Mouse (Mus musculus) heart, embryonic 14.5 days (tissue): ENCODE results near the gene Fancc. TPM values are rescaled to one million over a fixed set of nuclear protein-coding genes. Genes with fewer than 3 reads are reported as not detected.

ENCODE experiments used
- ATAC-seq: fragments of 200-750 bp; cut with Nextera tagmentation; 2 replicates; pipeline ENCODE4 v1.8.0; 2017; ENCODE audit warnings: low read depth, moderate TSS enrichment; ENCODE audit not compliant: insufficient number of reproducible peaks, insufficient read depth, low FRiP score
- H3K27ac ChIP-seq, 2 experiments: fragments of 200-500 bp in 1 of 2; fragments of 300-500 bp in 1 of 2; sonication (generic) in 1 of 2; replicated peaks in 1 of 2; 2 replicates each; pipeline ENCODE4 v1.5.1; 2012 to 2014; ENCODE audit warnings: low read depth in 2 of 2, low read length in 2 of 2, control low read depth in 1 of 2, mild to moderate bottlenecking in 1 of 2, mixed read lengths in 1 of 2; ENCODE audit not compliant: control insufficient read depth in 1 of 2, insufficient read depth in 1 of 2
- H3K27me3 ChIP-seq: fragments of 300-500 bp; sonication (generic); 2 replicates; pipeline ENCODE4 v1.6.1; 2014; ENCODE audit warnings: mild to moderate bottlenecking, low read length, control low read depth; ENCODE audit not compliant: control insufficient read depth, insufficient read depth
- H3K36me3 ChIP-seq: fragments of 300-500 bp; sonication (generic); 2 replicates; pipeline ENCODE4 v1.6.1; 2014; ENCODE audit warnings: mild to moderate bottlenecking, control low read depth, low read length, mixed read lengths; ENCODE audit not compliant: control insufficient read depth, insufficient read depth
- H3K4me1 ChIP-seq, 2 experiments: fragments of 200-500 bp in 1 of 2; fragments of 300-500 bp in 1 of 2; sonication (generic) in 1 of 2; 2 replicates each; pipeline ENCODE4 v1.6.1; 2012 to 2014; ENCODE audit warnings: low read length in 2 of 2, control low read depth in 1 of 2, mixed read lengths in 1 of 2; ENCODE audit not compliant: control insufficient read depth in 2 of 2, insufficient read depth in 2 of 2
- H3K4me2 ChIP-seq: fragments of 300-500 bp; sonication (generic); 2 replicates; pipeline ENCODE4 v1.6.1; 2014; ENCODE audit warnings: mild to moderate bottlenecking, low read length
- H3K4me3 ChIP-seq, 2 experiments: fragments of 200-500 bp in 1 of 2; fragments of 300-500 bp in 1 of 2; sonication (generic) in 1 of 2; 2 replicates each; pipeline ENCODE4 v1.5.1; 2012 to 2014; ENCODE audit warnings: low read length in 2 of 2, mild to moderate bottlenecking in 2 of 2, control low read depth in 1 of 2, low read depth in 1 of 2, moderate library complexity in 1 of 2; ENCODE audit not compliant: control insufficient read depth in 1 of 2, insufficient read depth in 1 of 2
- H3K9ac ChIP-seq: fragments of 300-500 bp; sonication (generic); 2 replicates; pipeline ENCODE4 v1.6.1; 2014; ENCODE audit warnings: mild to moderate bottlenecking, low read length
- H3K9me3 ChIP-seq: fragments of 300-500 bp; sonication (generic); 2 replicates; pipeline ENCODE4 v1.6.1; 2016; ENCODE audit warnings: low read length, control low read depth; ENCODE audit not compliant: control insufficient read depth
- WGBS: fragments of 180-500 bp; shearing (Covaris S2); extraction: QIAGEN DNeasy Blood & Tissue Kit; methylation state at CpG from one replicate; pipeline ENCODE4 v1.1.7; 2014; 5-methylcytosine and 5-hydroxymethylcytosine counted together
- polyA plus RNA-seq: library from polyadenylated mRNA; unstranded; fragments of >200 nt; fragmentation: Nextera tagmentation; extraction: Ambion mirVana; gene quantifications from 2 replicates; pipeline ENCODE4 v1.2.1, GENCODE M21; 2014

Gene Fancc
- polyA plus RNA-seq, 1 experiment from 2014 or later: 15.5 TPM

- Histone ChIP-seq H3K9ac (peak overlapping the region; percentile 97), H3K27ac (peak overlapping the region; percentile 81 to 99), H3K4me3 (peak overlapping the region; percentile 41 to 87), H3K4me1 (peaks cover 24 to 67% of the 10 kb centered on the region in 2 experiments), H3K27me3 (no peaks in the 10 kb centered on the region), H3K4me2 (peak overlapping the region; percentile 81), H3K36me3 (peaks cover 21% of the 10 kb centered on the region), H3K9me3 (no peaks in the 10 kb centered on the region)
- WGBS: 34% methylated on average over 10 of the region's 10 CpGs
- no peak for ATAC-seq
Observed at GRCm38 (mm10) chr13:63242401-63243192, 254.5 kb downstream of the Fancc start.

DNA sequence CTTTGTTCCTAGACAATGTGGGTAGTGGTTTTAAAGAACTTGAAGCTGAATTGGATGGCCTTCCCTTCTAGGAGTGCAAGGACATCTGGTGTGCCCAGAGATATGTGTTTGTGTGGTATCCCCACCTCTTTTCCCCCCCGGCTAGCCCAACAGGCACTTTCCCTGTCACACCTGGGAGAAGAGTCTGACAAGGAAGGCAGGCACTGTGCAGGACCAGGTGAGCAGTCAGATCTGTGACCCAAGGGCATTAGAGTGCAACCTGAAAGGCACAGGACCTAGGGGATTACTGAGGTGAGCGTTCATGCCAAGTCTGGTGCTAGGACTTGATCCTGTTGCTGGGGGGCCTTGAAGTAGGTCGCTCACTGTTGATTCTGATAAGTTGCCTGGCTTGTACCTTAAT lies 255.4 kb downstream of the Fancc start:
- peaks cover 22 to 57% of the 10 kb centered on the region in 2 experiments for H3K4me1 ChIP-seq
- peaks cover 14% of the 10 kb centered on the region for H3K36me3 ChIP-seq
- ATAC-seq: no peak
- WGBS: 56% methylated on average over 3 of the region's 3 CpGs
- no peaks in the 10 kb centered on the region for H3K9me3 ChIP-seq
- H3K27ac ChIP-seq: peak overlapping the region; percentile 81 to 99
- H3K4me2 ChIP-seq: peak overlapping the region; percentile 81
- no peaks in the 10 kb centered on the region for H3K27me3 ChIP-seq
- H3K9ac ChIP-seq: peak overlapping the region; percentile 97
- H3K4me3 ChIP-seq: peak overlapping the region; percentile 41 to 87

GRCm38 (mm10) chr13:63240835-63241234 lies 256.2 kb downstream of the Fancc start:
- peak overlapping the region; percentile 99 for H3K27ac ChIP-seq
- WGBS: 4% methylated on average over 5 of the region's 5 CpGs

GRCm38 (mm10) chr13:63239877-63240671 lies 257.0 kb downstream of the Fancc start:
- H3K4me1 ChIP-seq: peaks cover 16 to 41% of the 10 kb centered on the region in 2 experiments
- peak overlapping the region; percentile 99 for H3K27ac ChIP-seq
- H3K4me3 ChIP-seq: peak overlapping the region; percentile 87 to 88
- WGBS: under 1% methylated on average over 44 of the region's 51 CpGs
- H3K36me3 ChIP-seq: peaks cover 11% of the 10 kb centered on the region
- H3K27me3 ChIP-seq: no peaks in the 10 kb centered on the region
- ATAC-seq: peak; percentile 80
- peak overlapping the region; percentile 81 for H3K4me2 ChIP-seq
- no peaks in the 10 kb centered on the region for H3K9me3 ChIP-seq
- H3K9ac ChIP-seq: peak overlapping the region; percentile 97

More at GRCm38 (mm10) chr13:63240835-63241234, 256.2 kb downstream of the Fancc start:
- Histone ChIP-seq H3K4me2 (peak overlapping the region; percentile 81), H3K9ac (peak overlapping the region; percentile 97), H3K27me3 (no peaks in the 10 kb centered on the region), H3K4me3 (peak overlapping the region; percentile 87 to 88), H3K9me3 (no peaks in the 10 kb centered on the region), H3K36me3 (peaks cover 14% of the 10 kb centered on the region), H3K4me1 (peaks cover 19 to 49% of the 10 kb centered on the region in 2 experiments)
- no peak for ATAC-seq

- peaks cover 14 to 34% of the 10 kb centered on the region in 2 experiments for H3K4me1 ChIP-seq
Observed at GRCm38 (mm10) chr13:63239301-63239804, 257.7 kb downstream of the Fancc start.

GRCm38 (mm10) chr13:63238045-63238444 lies 259.0 kb downstream of the Fancc start:
- Histone ChIP-seq H3K9me3 (no peaks in the 10 kb centered on the region), H3K4me1 (peaks cover 11 to 25% of the 10 kb centered on the region in 2 experiments), H3K27me3 (no peaks in the 10 kb centered on the region), H3K4me3 (no peak overlapping the region), H3K27ac (no peak overlapping the region), H3K4me2 (no peak overlapping the region), H3K36me3 (peaks cover 3% of the 10 kb centered on the region; the same call in 1 of the 2 replicates), H3K9ac (no peak overlapping the region)
- ATAC-seq: no peak
- 92% methylated on average over 7 of the region's 7 CpGs for WGBS

More at GRCm38 (mm10) chr13:63239301-63239804, 257.7 kb downstream of the Fancc start:
- Histone ChIP-seq H3K9ac (peak overlapping the region; percentile 97), H3K9me3 (no peaks in the 10 kb centered on the region), H3K4me3 (peak overlapping the region; percentile 70 to 87), H3K27ac (peak overlapping the region; percentile 98 to 99), H3K27me3 (no peaks in the 10 kb centered on the region), H3K4me2 (peak overlapping the region; percentile 81), H3K36me3 (peaks cover 3% of the 10 kb centered on the region; the same call in 1 of the 2 replicates)
- ATAC-seq: peak; percentile 70
- WGBS: 3% methylated on average over 11 of the region's 11 CpGs

- no peak overlapping the region for H3K9ac ChIP-seq
- no peak overlapping the region for H3K4me3 ChIP-seq
- peaks cover 9 to 20% of the 10 kb centered on the region in 2 experiments for H3K4me1 ChIP-seq
- no peaks in the 10 kb centered on the region for H3K27me3 ChIP-seq
- 53% methylated on average over 5 of the region's 5 CpGs for WGBS
- H3K27ac ChIP-seq: peak overlapping the region; percentile 41 to 44; a peak in 1 of 4 replicates
- H3K4me2 ChIP-seq: no peak overlapping the region
- H3K9me3 ChIP-seq: no peaks in the 10 kb centered on the region
- H3K36me3 ChIP-seq: no peaks in the 10 kb centered on the region
- ATAC-seq: no peak
Observed at GRCm38 (mm10) chr13:63236159-63236893, 260.8 kb downstream of the Fancc start.
